Mouse (Mus musculus) MEL (cell line): ENCODE measurements around the gene Wdr59. TPM values are rescaled to one million over a fixed set of nuclear protein-coding genes. Genes with fewer than 3 reads are reported as not detected.

Experiments used
- DNase-seq: peaks from one replicate; pipeline ENCODE4 v3.0.0; 2011; ENCODE audit warnings: low read depth, low spot score
- H3K27ac ChIP-seq: 2 replicates; pipeline ENCODE4 v1.5.1; 2012; ENCODE audit warnings: low read depth, mild to moderate bottlenecking, control low read depth, low read length, moderate library complexity; ENCODE audit not compliant: control insufficient read depth
- H3K27me3 ChIP-seq, 2 experiments: fragments of 150-350 bp in 1 of 2; sonication (generic) in 1 of 2; 2 replicates each; pipeline ENCODE4 v1.6.1; 2012; ENCODE audit warnings: low read length in 2 of 2, mild to moderate bottlenecking in 2 of 2, improper control_type of control experiment in 1 of 2, moderate library complexity in 1 of 2; ENCODE audit not compliant: insufficient read depth in 2 of 2, control insufficient read depth in 1 of 2
- H3K36me3 ChIP-seq, 2 experiments: 2 replicates each; pipeline ENCODE4 v1.6.1; 2012 to 2014; ENCODE audit warnings: low read length in 2 of 2, improper control_type of control experiment in 1 of 2, inconsistent platforms in 1 of 2, mild to moderate bottlenecking in 1 of 2; ENCODE audit not compliant: insufficient read depth in 2 of 2, control insufficient read depth in 1 of 2
- H3K4me1 ChIP-seq, 2 experiments: fragments of 150-350 bp in 1 of 2; sonication (generic) in 1 of 2; 2 replicates each; pipeline ENCODE4 v1.6.1; 2012; ENCODE audit warnings: low read length in 2 of 2, improper control_type of control experiment in 1 of 2, mild to moderate bottlenecking in 1 of 2; ENCODE audit not compliant: insufficient read depth in 2 of 2, control insufficient read depth in 1 of 2
- H3K4me3 ChIP-seq, 2 experiments: fragments of 150-350 bp in 1 of 2; sonication (generic) in 1 of 2; 2 replicates each; pipeline ENCODE4 v1.5.1; 2012; ENCODE audit warnings: low read depth in 2 of 2, low read length in 2 of 2, mild to moderate bottlenecking in 2 of 2, moderate library complexity in 2 of 2, control low read depth in 1 of 2, improper control_type of control experiment in 1 of 2; ENCODE audit not compliant: control insufficient read depth in 1 of 2, insufficient read depth in 1 of 2
- H3K79me2 ChIP-seq: 2 replicates; pipeline ENCODE4 v1.6.1; 2012; ENCODE audit warnings: mild to moderate bottlenecking, low read length, moderate library complexity; ENCODE audit not compliant: control insufficient read depth, poor library complexity, insufficient read depth
- H3K9ac ChIP-seq: 2 replicates; pipeline ENCODE4 v1.6.1; 2012; ENCODE audit warnings: low read depth, mild to moderate bottlenecking, control low read depth, low read length, moderate library complexity; ENCODE audit not compliant: control insufficient read depth, poor library complexity, severe bottlenecking
- H3K9me3 ChIP-seq: fragments of 150-350 bp; sonication (generic); replicated peaks from 2 replicates; pipeline ENCODE4 v1.6.1; 2012; ENCODE audit warnings: mild to moderate bottlenecking, low read length, improper control_type of control experiment, moderate library complexity; ENCODE audit not compliant: insufficient read depth
- BHLHE40 ChIP-seq: IDR thresholded peaks from 2 replicates; pipeline ENCODE4 v1.6.1; 2012; ENCODE audit warnings: low read depth, mild to moderate bottlenecking, inconsistent platforms, low read length, improper control_type of control experiment, borderline replicate concordance
- CHD1 ChIP-seq: IDR thresholded peaks from 2 replicates; pipeline ENCODE4 v1.6.1; 2012; ENCODE audit warnings: low read depth, mild to moderate bottlenecking, inconsistent platforms, low read length, improper control_type of control experiment
- CHD2 ChIP-seq: IDR thresholded peaks from 2 replicates; pipeline ENCODE4 v1.6.1; 2011; ENCODE audit warnings: low read length, improper control_type of control experiment
- CTCF ChIP-seq, 3 experiments: IDR thresholded peaks in 2 of 3; conservative IDR thresholded peaks in 1 of 3; 2 replicates each; pipeline ENCODE4 v1.5.1; 2011 to 2012; ENCODE audit warnings: low read length in 3 of 3, low read depth in 2 of 3, mild to moderate bottlenecking in 2 of 3, improper control_type of control experiment in 1 of 3, inconsistent platforms in 1 of 3, mixed read lengths in 1 of 3, moderate library complexity in 1 of 3; ENCODE audit not compliant: control insufficient read depth in 1 of 3, insufficient read depth in 1 of 3, poor library complexity in 1 of 3, severe bottlenecking in 1 of 3
- E2F4 ChIP-seq: IDR thresholded peaks from 2 replicates; pipeline ENCODE4 v1.6.1; 2011; ENCODE audit warnings: low read depth, low read length, improper control_type of control experiment, borderline replicate concordance
- EP300 ChIP-seq, 2 experiments: IDR thresholded peaks; 2 replicates each; pipeline ENCODE4 v1.6.1; 2011; ENCODE audit warnings: improper control_type of control experiment in 2 of 2, low read length in 2 of 2, low read depth in 1 of 2, mild to moderate bottlenecking in 1 of 2
- GABPA ChIP-seq: IDR thresholded peaks from 2 replicates; pipeline ENCODE4 v1.6.1; 2012; ENCODE audit warnings: low read depth, mild to moderate bottlenecking, inconsistent platforms, low read length, improper control_type of control experiment, moderate library complexity
- GATA1 ChIP-seq: IDR thresholded peaks from 2 replicates; pipeline ENCODE4 v1.6.1; 2011; ENCODE audit warnings: low read depth, low read length, improper control_type of control experiment
- HCFC1 ChIP-seq: IDR thresholded peaks from 2 replicates; pipeline ENCODE4 v1.6.1; 2012; ENCODE audit warnings: low read depth, mild to moderate bottlenecking, inconsistent platforms, low read length, improper control_type of control experiment, moderate library complexity
- JUND ChIP-seq: IDR thresholded peaks from 2 replicates; pipeline ENCODE4 v1.6.1; 2011; ENCODE audit warnings: low read depth, mild to moderate bottlenecking, improper control_type of control experiment, low read length
- MAX ChIP-seq: IDR thresholded peaks from 2 replicates; pipeline ENCODE4 v1.6.1; 2011; ENCODE audit warnings: low read length, improper control_type of control experiment
- MEF2A ChIP-seq: IDR thresholded peaks from 2 replicates; pipeline ENCODE4 v1.6.1; 2014; ENCODE audit warnings: low read depth, mild to moderate bottlenecking, inconsistent platforms, low read length, improper control_type of control experiment; ENCODE audit not compliant: poor library complexity, insufficient replicate concordance, severe bottlenecking; ENCODE audit errors: extremely low read depth
- MXI1 ChIP-seq: IDR thresholded peaks from 2 replicates; pipeline ENCODE4 v1.6.1; 2011; ENCODE audit warnings: mild to moderate bottlenecking, low read depth, low read length, improper control_type of control experiment
- MYB ChIP-seq: IDR thresholded peaks from 2 replicates; pipeline ENCODE4 v1.6.1; 2011; ENCODE audit warnings: mild to moderate bottlenecking, low read depth, low read length, improper control_type of control experiment
- NELFE ChIP-seq: IDR thresholded peaks from 2 replicates; pipeline ENCODE4 v1.6.1; 2011; ENCODE audit warnings: low read depth, low read length, improper control_type of control experiment
- NRF1 ChIP-seq: IDR thresholded peaks from 2 replicates; pipeline ENCODE4 v1.6.1; 2014; ENCODE audit warnings: low read depth, mild to moderate bottlenecking, inconsistent platforms, low read length, improper control_type of control experiment, moderate library complexity; ENCODE audit not compliant: poor library complexity, insufficient read depth, severe bottlenecking
- RAD21 ChIP-seq: IDR thresholded peaks from 2 replicates; pipeline ENCODE4 v1.6.1; 2011; ENCODE audit warnings: mild to moderate bottlenecking, low read depth, low read length, improper control_type of control experiment
- SMC3 ChIP-seq: IDR thresholded peaks from 2 replicates; pipeline ENCODE4 v1.6.1; 2011; ENCODE audit warnings: low read depth, low read length, improper control_type of control experiment
- TBP ChIP-seq: IDR thresholded peaks from 2 replicates; pipeline ENCODE4 v1.8.0; 2011; ENCODE audit warnings: low read depth, low read length, improper control_type of control experiment
- TCF12 ChIP-seq: IDR thresholded peaks from 2 replicates; pipeline ENCODE4 v1.6.1; 2014; ENCODE audit warnings: low read depth, mild to moderate bottlenecking, inconsistent platforms, low read length, improper control_type of control experiment, moderate library complexity
- ZC3H11A ChIP-seq: IDR thresholded peaks from 2 replicates; pipeline ENCODE4 v1.6.1; 2012; ENCODE audit warnings: low read depth, mild to moderate bottlenecking, inconsistent platforms, low read length, improper control_type of control experiment
- ZMIZ1 ChIP-seq: IDR thresholded peaks from 2 replicates; pipeline ENCODE4 v1.6.1; 2012; ENCODE audit warnings: low read depth, mild to moderate bottlenecking, inconsistent platforms, low read length, improper control_type of control experiment, moderate library complexity
- polyA plus RNA-seq, 2 experiments: library from polyadenylated mRNA; stranded (reverse) in 1 of 2; unstranded in 1 of 2; fragments of >175 nt in 1 of 2; fragments of >200 nt in 1 of 2; gene quantifications; 2 replicates each; pipeline versions ENCODE4 v1.2.1 to v1.2.4; 2012; ENCODE audit warnings: low replicate concordance in 2 of 2, low read depth in 1 of 2; ENCODE audit not compliant: insufficient read length in 2 of 2, insufficient read depth in 1 of 2, missing spikeins in 1 of 2
- total RNA-seq: library from RNA; depleted of rRNA; stranded (reverse); fragments of 300-350 nt; gene quantifications from 2 replicates; pipeline ENCODE4 v1.2.3, GENCODE M21; 2012

Gene Wdr59
- total and polyA plus RNA-seq, 3 experiments = 6.5 to 16.6 TPM; not detected in 1

GRCm38 (mm10) chr8:111465341-111465740, 56.6 kb downstream of the Wdr59 start:
- DNase-seq = peak; percentile 15
- H3K36me3 ChIP-seq = no peaks in the 10 kb centered on the region; a peak in 1 of 4 replicates
- H3K9me3 ChIP-seq = no peaks in the 10 kb centered on the region
- no peaks in the 10 kb centered on the region for H3K79me2 ChIP-seq
- H3K9ac ChIP-seq = no peak overlapping the region
- no peaks in the 10 kb centered on the region for H3K27me3 ChIP-seq
- H3K27ac ChIP-seq = no peak overlapping the region
- peak in 2 of 3 experiments; percentile 4 to 47; a peak in 3 of 6 replicates for TF ChIP-seq CTCF (IDR thresholded peaks at IDR 0.05 in 2 of 3, conservative IDR thresholded peaks at IDR 0.05 in 1 of 3; ENCODE audit: control insufficient read depth in 1 of 3, insufficient read depth in 1 of 3, low read depth in 2 of 3, low read length in 3 of 3, poor library complexity in 1 of 3, severe bottlenecking in 1 of 3)
- no peak for TF ChIP-seq NRF1
- TF ChIP-seq SMC3 = peak; percentile 43
- TF ChIP-seq RAD21 = peak; percentile 46
- no peak for TF ChIP-seq MAX
- TF ChIP-seq ZC3H11A = peak; percentile 30; the same call in 1 of the 2 replicates
- TF ChIP-seq, all 39 proteins: peak for 4
- Histone ChIP-seq H3K4me1 (no peaks in the 10 kb centered on the region), H3K4me3 (no peak overlapping the region)

- H3K79me2 ChIP-seq = no peaks in the 10 kb centered on the region
- no peak overlapping the region for H3K9ac ChIP-seq
- no peaks in the 10 kb centered on the region; a peak in 1 of 4 replicates for H3K36me3 ChIP-seq
- no peaks in the 10 kb centered on the region for H3K27me3 ChIP-seq
- H3K4me3 ChIP-seq = no peak overlapping the region
- no peak overlapping the region for H3K27ac ChIP-seq
- TF ChIP-seq HCFC1 = no peak
- TF ChIP-seq GABPA = no peak
- TF ChIP-seq RAD21 = no peak
- TF ChIP-seq MXI1 = no peak
- no peak for TF ChIP-seq MAX
- TF ChIP-seq GATA1 = no peak
- TF ChIP-seq MYB = no peak
- no peak for TF ChIP-seq NELFE
- no peak for TF ChIP-seq TCF12
- no peak for TF ChIP-seq EP300 (IDR thresholded peaks at IDR 0.05; ENCODE audit: low read depth in 1 of 2, low read length in 2 of 2)
- TF ChIP-seq NRF1 = no peak
- no peaks in the 10 kb centered on the region for H3K4me1 ChIP-seq
- no peaks in the 10 kb centered on the region for H3K9me3 ChIP-seq
- no peak for DNase-seq
Measured at GRCm38 (mm10) chr8:111464526-111464925, 57.4 kb downstream of the Wdr59 start.

DNA sequence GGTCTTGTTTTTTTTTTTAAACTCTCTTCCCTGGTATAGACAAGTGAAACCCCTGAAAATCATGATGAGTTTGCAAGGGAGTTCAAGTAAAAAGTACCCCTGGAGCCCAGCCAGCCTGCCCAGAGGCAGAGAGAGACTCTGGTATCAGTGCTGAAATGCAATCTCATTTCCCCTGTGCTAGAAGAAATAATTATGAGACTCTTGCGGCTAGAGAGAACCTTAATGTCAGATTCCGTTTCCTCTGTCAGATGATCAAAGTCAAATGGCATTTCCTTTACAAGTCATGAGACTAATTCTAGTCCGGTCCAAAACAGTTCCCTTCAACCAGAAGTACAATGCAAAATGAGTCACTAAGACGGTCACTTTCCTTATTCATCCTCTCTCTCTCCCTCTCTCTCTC, 72.2 kb downstream of the Wdr59 start:
- Histone ChIP-seq H3K4me3 (no peak overlapping the region), H3K27me3 (no peaks in the 10 kb centered on the region), H3K27ac (no peak overlapping the region), H3K9me3 (no peaks in the 10 kb centered on the region), H3K9ac (no peak overlapping the region), H3K4me1 (peaks cover 3 to 13% of the 10 kb centered on the region in 2 experiments; a peak in 3 of 4 replicates), H3K36me3 (peaks cover 5 to 7% of the 10 kb centered on the region in 2 experiments), H3K79me2 (no peaks in the 10 kb centered on the region)
- peak; percentile 8 for DNase-seq
- TF ChIP-seq TBP (no peak), JUND (no peak), CHD1 (no peak), GATA1 (no peak), CHD2 (no peak), E2F4 (no peak), MYB (no peak), CTCF (IDR thresholded peaks at IDR 0.05 in 2 of 3, conservative IDR thresholded peaks at IDR 0.05 in 1 of 3; ENCODE audit: control insufficient read depth in 1 of 3, insufficient read depth in 1 of 3, low read depth in 2 of 3, low read length in 3 of 3, poor library complexity in 1 of 3, severe bottlenecking in 1 of 3) (no peak), MEF2A (no peak), BHLHE40 (no peak), ZMIZ1 (no peak), GABPA (no peak), TCF12 (no peak)
